Mouse (Mus musculus) midbrain, embryonic 14.5 days (tissue): ENCODE data around the gene Nr0b2. TPM values are rescaled to one million over a fixed set of nuclear protein-coding genes. Genes with fewer than 3 reads are reported as not detected.

Experiments
- ATAC-seq: fragments of 200-750 bp; cut with Nextera tagmentation; 2 replicates; pipeline ENCODE4 v1.8.0; 2017; ENCODE audit warnings: moderate number of reproducible peaks, moderate library complexity; ENCODE audit not compliant: low FRiP score, low TSS enrichment
- DNase-seq: peaks from one replicate; pipeline ENCODE4 v3.0.0-alpha.2; 2015
- H3K27ac ChIP-seq: fragments of 300-500 bp; sonication (generic); replicated peaks from 2 replicates; pipeline ENCODE4 v1.5.1; 2014; ENCODE audit warnings: mild to moderate bottlenecking, low read depth, low read length, moderate library complexity
- H3K27me3 ChIP-seq: fragments of 300-500 bp; sonication (generic); 2 replicates; pipeline ENCODE4 v1.6.1; 2014; ENCODE audit warnings: low read length, control low read depth, mixed read lengths; ENCODE audit not compliant: control insufficient read depth, insufficient read depth
- H3K36me3 ChIP-seq: fragments of 300-500 bp; sonication (generic); 2 replicates; pipeline ENCODE4 v1.6.1; 2014; ENCODE audit warnings: low read length, control low read depth; ENCODE audit not compliant: control insufficient read depth, insufficient read depth
- H3K4me1 ChIP-seq: fragments of 300-500 bp; sonication (generic); 2 replicates; pipeline ENCODE4 v1.6.1; 2014; ENCODE audit warnings: mild to moderate bottlenecking, antibody characterized with exemption, low read length, control low read depth; ENCODE audit not compliant: control insufficient read depth, insufficient read depth
- H3K4me2 ChIP-seq: fragments of 300-500 bp; sonication (generic); 2 replicates; pipeline ENCODE4 v1.6.1; 2014; ENCODE audit warnings: mild to moderate bottlenecking, low read length, moderate library complexity
- H3K4me3 ChIP-seq: fragments of 300-500 bp; sonication (generic); replicated peaks from 2 replicates; pipeline ENCODE4 v1.5.1; 2014; ENCODE audit warnings: low read depth, low read length
- H3K9ac ChIP-seq: fragments of 300-500 bp; sonication (generic); replicated peaks from 2 replicates; pipeline ENCODE4 v1.6.1; 2014; ENCODE audit warnings: mild to moderate bottlenecking, low read length, moderate library complexity
- H3K9me3 ChIP-seq: fragments of 300-500 bp; sonication (generic); 2 replicates; pipeline ENCODE4 v1.6.1; 2016; ENCODE audit warnings: low read length, control low read depth, mixed read lengths; ENCODE audit not compliant: control insufficient read depth
- WGBS: fragments of 180-500 bp; shearing (Covaris S2); extraction: QIAGEN DNeasy Blood & Tissue Kit; methylation state at CpG from one replicate; pipeline ENCODE4 v1.1.7; 2014; 5-methylcytosine and 5-hydroxymethylcytosine counted together
- polyA plus RNA-seq: library from polyadenylated mRNA; unstranded; fragments of >200 nt; fragmentation: Nextera tagmentation; extraction: Ambion mirVana; gene quantifications from 2 replicates; pipeline ENCODE4 v1.2.1, GENCODE M21; 2014

Nr0b2 gene
- polyA plus RNA-seq, 1 experiment from 2014 or later = not detected

DNA sequence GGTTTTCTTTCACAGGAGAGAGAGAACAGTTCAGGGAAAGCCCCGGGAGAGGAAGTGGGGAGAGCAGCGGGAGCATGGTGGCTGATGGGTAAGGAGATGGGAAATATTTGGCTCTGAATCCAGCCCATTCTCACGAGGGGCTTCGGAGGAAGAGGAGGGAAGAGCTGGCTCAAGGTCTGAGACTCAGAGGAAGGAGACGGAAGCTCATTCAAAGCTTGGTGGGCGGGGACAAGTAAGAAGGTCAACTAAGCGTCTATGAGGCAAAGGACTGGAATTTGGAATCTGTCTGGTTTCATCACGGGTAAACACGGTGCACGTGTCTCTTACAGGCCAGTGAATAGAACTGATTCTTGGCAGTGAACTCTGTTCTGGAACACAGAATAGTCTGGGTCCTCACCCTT is 16.9 kb downstream of the Nr0b2 start:
- no peaks in the 10 kb centered on the region for H3K9me3 ChIP-seq
- no peaks in the 10 kb centered on the region for H3K36me3 ChIP-seq
- no peak overlapping the region for H3K9ac ChIP-seq
- H3K4me1 ChIP-seq = no peaks in the 10 kb centered on the region; the same call in 1 of the 2 replicates
- H3K4me2 ChIP-seq = no peak overlapping the region
- WGBS = 66% methylated on average over 10 of the region's 10 CpGs
- no peak overlapping the region for H3K27ac ChIP-seq
- no peaks in the 10 kb centered on the region for H3K27me3 ChIP-seq
- ATAC-seq (no peak), DNase-seq (no peak)
- no peak overlapping the region for H3K4me3 ChIP-seq

- ATAC-seq (peak; percentile 91), DNase-seq (peak; percentile 97)
- Histone ChIP-seq H3K9me3 (no peaks in the 10 kb centered on the region), H3K4me2 (peak within 1 kb of the TSS; percentile 91), H3K4me1 (peaks cover 7% of the 10 kb centered on the region), H3K9ac (peak within 1 kb of the TSS; percentile 78), H3K4me3 (peak within 1 kb of the TSS; percentile 92), H3K27ac (peak within 1 kb of the TSS; percentile 82), H3K27me3 (no peaks in the 10 kb centered on the region), H3K36me3 (peaks cover 13% of the 10 kb centered on the region)
- 5% methylated on average over 44 of the region's 44 CpGs for WGBS
Observed at GRCm38 (mm10) chr4:133574070-133574842, 21.1 kb downstream of the Nr0b2 start, which contains the start of gene Gpatch3. Gpatch3 (plus strand) TSS chr4:133574745.

- WGBS = under 1% methylated on average over 41 of the region's 41 CpGs
- peaks cover 17% of the 10 kb centered on the region for H3K36me3 ChIP-seq
- H3K27me3 ChIP-seq = no peaks in the 10 kb centered on the region
- H3K9me3 ChIP-seq = no peaks in the 10 kb centered on the region
- peaks cover 7% of the 10 kb centered on the region for H3K4me1 ChIP-seq
- DNase-seq = no peak
- peak overlapping the region; percentile 82 for H3K27ac ChIP-seq
- peak overlapping the region; percentile 91 for H3K4me2 ChIP-seq
- peak; percentile 64; the same call in 1 of the 2 replicates for ATAC-seq
- H3K4me3 ChIP-seq = peak overlapping the region; percentile 92
- H3K9ac ChIP-seq = peak overlapping the region; percentile 78
Observed at GRCm38 (mm10) chr4:133574843-133575202, 21.6 kb downstream of the Nr0b2 start.

DNA sequence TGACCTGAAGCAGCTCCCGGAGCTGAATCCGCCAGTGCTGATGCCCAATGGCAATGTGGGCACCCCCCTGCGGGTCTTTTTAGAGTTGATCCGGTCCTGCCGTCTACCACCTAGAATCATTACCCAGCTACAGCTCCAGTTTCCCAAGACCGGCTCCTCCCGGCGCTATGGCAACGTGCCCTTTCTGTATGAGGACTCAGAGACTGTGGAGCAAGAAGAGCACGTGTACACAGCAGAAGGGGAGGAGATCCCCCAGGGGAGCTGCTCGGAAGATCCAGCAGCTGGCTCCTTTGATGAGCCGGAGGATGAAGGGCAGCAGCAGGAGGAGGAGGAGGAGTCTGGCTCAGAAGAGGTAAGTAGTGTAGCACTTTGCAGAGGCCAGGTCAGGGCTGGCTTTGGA is 24.8 kb downstream of the Nr0b2 start:
- DNase-seq (no peak), ATAC-seq (no peak)
- Histone ChIP-seq H3K27ac (no peak overlapping the region), H3K4me2 (no peak overlapping the region), H3K9ac (no peak overlapping the region), H3K9me3 (no peaks in the 10 kb centered on the region), H3K27me3 (no peaks in the 10 kb centered on the region), H3K4me1 (peaks cover 7% of the 10 kb centered on the region), H3K4me3 (no peak overlapping the region), H3K36me3 (peaks cover 47% of the 10 kb centered on the region)
- 64% methylated on average over 12 of the region's 12 CpGs for WGBS

DNA sequence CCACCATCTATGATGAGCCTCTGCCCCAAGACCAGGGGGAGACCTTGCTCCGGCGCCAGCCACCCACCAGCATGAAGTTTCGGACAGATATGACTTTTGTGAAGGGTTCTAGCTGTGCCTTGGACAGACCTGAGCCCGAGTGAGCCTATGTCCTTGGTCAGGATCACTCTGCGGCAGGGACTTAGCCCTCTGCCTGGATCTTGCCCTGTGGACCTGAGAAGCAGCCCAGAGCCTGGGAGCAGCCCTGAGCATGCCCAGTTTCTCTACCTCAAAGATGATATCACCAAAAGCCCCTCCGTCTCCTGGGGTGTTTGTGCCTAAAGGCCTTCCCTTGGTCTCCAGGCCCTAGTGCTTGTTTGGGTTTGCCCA is 30.5 kb downstream of the Nr0b2 start:
- DNase-seq = no peak
- peaks cover 9% of the 10 kb centered on the region for H3K4me1 ChIP-seq
- peaks cover 67% of the 10 kb centered on the region for H3K36me3 ChIP-seq
- H3K27ac ChIP-seq = peak overlapping the region; percentile 82
- peak overlapping the region; percentile 80 for H3K9ac ChIP-seq
- H3K4me2 ChIP-seq = peak overlapping the region; percentile 99
- peak overlapping the region; percentile 88 for H3K4me3 ChIP-seq
- ATAC-seq = no peak
- no peaks in the 10 kb centered on the region for H3K9me3 ChIP-seq
- no peaks in the 10 kb centered on the region for H3K27me3 ChIP-seq
- 66% methylated on average over 6 of the region's 6 CpGs for WGBS

GRCm38 (mm10) chr4:133584059-133584951 is 31.1 kb downstream of the Nr0b2 start, which contains the start of gene Gpn2:
Gpn2 (plus strand) TSS chr4:133584362.
- Histone ChIP-seq H3K27me3 (no peaks in the 10 kb centered on the region), H3K4me2 (peak within 1 kb of the TSS; percentile 99), H3K4me1 (peaks cover 9% of the 10 kb centered on the region), H3K27ac (peak within 1 kb of the TSS; percentile 82), H3K36me3 (peaks cover 67% of the 10 kb centered on the region), H3K9ac (peak within 1 kb of the TSS; percentile 80), H3K4me3 (peak within 1 kb of the TSS; percentile 88), H3K9me3 (no peaks in the 10 kb centered on the region)
- DNase-seq (peak; percentile 92), ATAC-seq (peak; percentile 76)
- WGBS = 2% methylated on average over 65 of the region's 65 CpGs

DNA sequence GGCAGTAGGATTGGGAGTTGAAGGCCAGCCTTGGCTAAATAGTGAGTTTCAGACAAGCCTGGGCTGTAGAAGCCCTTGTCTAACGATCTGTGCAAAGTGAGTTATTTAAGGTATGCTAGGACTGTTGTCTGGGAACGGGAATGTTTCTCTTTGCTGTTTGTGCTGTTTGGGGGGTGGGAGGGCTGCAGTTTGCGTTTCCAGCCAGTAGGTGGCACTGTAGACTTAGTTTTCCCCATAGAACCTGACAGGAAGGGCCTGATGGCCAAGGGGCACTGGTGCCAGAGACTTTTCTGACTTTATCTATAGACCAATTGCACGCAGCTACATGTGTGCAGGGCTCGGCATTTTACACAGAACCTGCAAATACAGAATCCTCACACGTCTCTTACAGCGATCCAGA is 39.4 kb downstream of the Nr0b2 start:
- Histone ChIP-seq H3K4me3 (no peak overlapping the region), H3K27ac (no peak overlapping the region), H3K36me3 (peaks cover 52% of the 10 kb centered on the region), H3K27me3 (no peaks in the 10 kb centered on the region), H3K4me2 (no peak overlapping the region), H3K9ac (no peak overlapping the region), H3K4me1 (no peaks in the 10 kb centered on the region), H3K9me3 (no peaks in the 10 kb centered on the region)
- ATAC-seq (no peak), DNase-seq (peak; percentile 84)
- WGBS = 34% methylated on average over 7 of the region's 7 CpGs

GRCm38 (mm10) chr4:133595538-133595937 is 42.4 kb downstream of the Nr0b2 start:
- H3K9me3 ChIP-seq = no peaks in the 10 kb centered on the region
- no peak overlapping the region for H3K4me3 ChIP-seq
- H3K27me3 ChIP-seq = peaks cover 28% of the 10 kb centered on the region
- H3K36me3 ChIP-seq = peaks cover 23% of the 10 kb centered on the region
- WGBS = 79% methylated on average over 7 of the region's 7 CpGs
- DNase-seq (no peak), ATAC-seq (no peak)
- H3K4me2 ChIP-seq = no peak overlapping the region
- no peak overlapping the region for H3K27ac ChIP-seq
- H3K9ac ChIP-seq = no peak overlapping the region
- peaks cover 5% of the 10 kb centered on the region; the same call in 1 of the 2 replicates for H3K4me1 ChIP-seq
